Mouse (Mus musculus) embryo, embryonic 10 days (tissue): ENCODE results near the gene Dennd1a.

Experiments used
- DNase-seq: peaks from one replicate; pipeline ENCODE4 v3.0.0-alpha.2; 2015; ENCODE audit warnings: low spot score

Gene Dennd1a

DNA sequence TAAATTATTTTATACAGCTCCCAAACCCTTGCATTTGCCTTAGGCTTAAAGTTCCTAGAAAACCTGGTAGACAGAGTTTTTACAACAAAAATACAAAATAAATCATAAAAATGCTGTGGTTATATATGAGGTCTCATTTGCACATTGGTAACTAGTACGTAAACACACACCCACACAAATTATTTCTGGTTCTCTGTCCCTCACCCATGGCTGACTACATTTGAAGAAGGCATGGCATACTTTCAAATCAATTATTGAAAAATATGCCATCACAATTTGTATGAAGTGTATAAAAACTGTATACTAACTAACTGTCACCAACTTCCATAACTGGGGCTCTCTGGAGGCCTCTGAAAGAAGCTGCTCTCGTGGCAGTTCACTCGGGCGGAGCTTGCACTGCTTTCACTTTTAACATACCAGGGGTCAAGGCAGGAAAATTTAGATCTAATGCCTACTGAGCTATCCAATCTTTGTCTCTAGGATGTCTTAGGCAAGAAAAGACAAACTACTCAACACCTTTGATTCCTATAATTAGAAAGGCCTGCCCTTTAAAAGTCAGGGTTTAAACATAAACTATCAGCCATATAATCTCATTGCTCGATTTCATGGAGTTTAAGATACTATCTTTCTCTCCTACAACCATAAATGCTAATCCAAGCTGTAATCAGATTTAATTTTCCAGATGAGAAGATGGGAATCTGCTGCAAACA lies 122.7 kb downstream of the Dennd1a start:
- DNase-seq: no peak

DNA sequence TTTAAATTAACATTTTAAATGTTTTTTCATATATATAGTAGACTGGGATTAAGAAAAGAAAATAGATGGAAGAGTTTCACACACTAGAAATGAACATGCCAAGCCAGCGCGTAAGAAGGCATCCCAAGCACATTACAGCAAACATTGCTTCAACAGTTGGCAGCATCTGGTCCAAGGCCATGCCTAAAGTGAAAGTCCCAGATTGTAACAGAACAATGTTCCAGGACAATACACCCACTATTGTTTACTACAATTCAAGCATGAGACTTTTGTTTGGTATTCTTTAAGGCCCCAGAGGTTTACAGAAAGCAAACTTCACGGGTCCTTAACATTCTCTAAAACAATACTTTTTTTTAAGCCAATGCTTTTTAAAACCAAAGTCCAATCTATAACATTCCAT lies 124.7 kb downstream of the Dennd1a start:
- peak; percentile 56 for DNase-seq

DNA sequence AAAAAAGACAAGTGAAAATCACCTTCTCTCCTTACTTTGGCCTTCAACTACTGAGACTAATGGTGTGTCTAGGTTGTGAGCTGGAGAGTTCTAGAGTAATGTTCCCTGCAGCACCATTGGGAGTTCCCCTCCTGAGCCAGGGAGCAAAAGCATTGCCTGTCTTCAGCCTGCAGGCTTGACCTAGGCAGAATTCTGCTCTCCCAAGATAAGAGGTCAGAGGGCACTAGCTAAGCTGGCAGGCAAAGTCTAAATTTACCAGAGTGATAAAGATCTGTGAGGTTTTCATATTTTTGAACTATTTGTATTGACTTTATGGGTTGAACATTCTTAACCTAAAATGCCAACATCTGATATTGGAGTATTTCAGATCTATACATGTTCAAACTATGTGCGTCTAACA lies 125.7 kb downstream of the Dennd1a start:
- DNase-seq: no peak

DNA sequence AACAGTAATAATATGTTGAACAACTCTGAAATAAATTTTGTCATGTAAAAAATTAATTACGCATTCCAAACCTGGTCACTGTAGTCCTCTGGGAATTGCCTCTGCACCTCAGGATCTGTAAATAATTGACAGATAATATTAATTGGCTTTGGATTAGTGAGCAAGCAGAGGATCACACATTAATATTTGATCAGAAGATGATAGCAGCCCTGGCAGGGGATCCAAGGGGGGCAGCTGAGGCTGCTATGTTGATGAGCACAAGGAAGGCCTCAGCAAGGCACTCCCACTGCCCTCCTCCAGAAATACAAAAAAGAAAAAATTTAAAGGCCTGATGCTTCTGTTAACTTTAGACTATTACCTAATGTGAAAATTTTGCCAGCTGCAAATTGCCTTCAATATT lies 127.5 kb downstream of the Dennd1a start:
- DNase-seq: no peak

DNA sequence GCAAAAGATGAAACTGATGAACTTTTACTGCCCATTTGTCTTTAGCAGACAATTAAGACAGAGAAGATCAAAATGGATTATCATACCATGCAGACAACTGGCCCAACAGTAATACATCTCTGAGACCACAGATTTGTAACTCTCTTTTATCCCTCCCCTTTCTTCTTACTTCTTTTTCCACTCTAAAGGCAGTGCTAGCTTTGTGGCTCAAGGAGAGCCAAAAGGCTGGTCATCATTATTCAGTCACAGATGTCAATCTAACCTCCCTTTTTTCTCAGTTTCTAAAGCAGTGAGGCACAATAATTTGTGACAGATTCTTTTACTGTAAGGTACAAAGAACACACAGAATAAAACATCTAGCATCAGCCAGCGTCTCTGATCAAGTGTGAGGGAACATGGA lies 130.2 kb downstream of the Dennd1a start:
- no peak for DNase-seq

DNA sequence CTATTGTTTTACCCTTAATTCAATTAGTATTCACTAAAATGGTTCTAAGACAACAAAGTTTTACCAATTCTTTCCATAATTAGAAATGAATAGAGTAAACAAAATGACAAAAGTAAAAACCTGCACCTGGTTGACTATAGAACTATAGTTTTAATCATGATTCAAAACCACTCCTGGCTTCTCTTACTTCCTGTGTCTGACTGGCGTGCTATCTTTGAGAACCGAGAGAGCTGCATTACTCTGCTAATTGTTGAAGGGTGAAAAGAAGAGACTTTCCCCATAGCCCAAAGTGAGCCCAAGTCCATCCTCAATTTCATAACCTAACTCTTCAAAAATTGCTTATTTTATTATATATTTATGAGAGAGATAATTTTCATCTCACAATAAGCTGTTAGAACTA lies 131.2 kb downstream of the Dennd1a start:
- no peak for DNase-seq

DNA sequence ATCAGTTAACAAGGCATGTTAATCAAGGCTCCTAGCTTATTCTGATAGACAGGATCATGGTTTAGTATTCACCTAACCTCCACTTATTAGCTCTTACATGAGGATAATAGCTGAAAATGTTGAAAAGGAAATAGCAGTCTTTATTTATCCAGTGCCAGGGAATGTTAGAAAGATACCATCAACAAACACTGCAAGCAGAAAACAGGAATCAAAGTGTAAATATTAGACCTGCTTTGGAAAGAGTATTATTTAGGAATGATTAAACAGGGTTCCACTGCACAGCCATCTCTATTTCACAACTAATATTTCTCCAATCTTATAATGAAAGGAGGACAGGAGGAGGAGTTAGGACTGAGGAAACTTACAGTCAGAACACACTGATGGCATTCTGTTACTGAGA lies 142.4 kb downstream of the Dennd1a start:
- DNase-seq: no peak

DNA sequence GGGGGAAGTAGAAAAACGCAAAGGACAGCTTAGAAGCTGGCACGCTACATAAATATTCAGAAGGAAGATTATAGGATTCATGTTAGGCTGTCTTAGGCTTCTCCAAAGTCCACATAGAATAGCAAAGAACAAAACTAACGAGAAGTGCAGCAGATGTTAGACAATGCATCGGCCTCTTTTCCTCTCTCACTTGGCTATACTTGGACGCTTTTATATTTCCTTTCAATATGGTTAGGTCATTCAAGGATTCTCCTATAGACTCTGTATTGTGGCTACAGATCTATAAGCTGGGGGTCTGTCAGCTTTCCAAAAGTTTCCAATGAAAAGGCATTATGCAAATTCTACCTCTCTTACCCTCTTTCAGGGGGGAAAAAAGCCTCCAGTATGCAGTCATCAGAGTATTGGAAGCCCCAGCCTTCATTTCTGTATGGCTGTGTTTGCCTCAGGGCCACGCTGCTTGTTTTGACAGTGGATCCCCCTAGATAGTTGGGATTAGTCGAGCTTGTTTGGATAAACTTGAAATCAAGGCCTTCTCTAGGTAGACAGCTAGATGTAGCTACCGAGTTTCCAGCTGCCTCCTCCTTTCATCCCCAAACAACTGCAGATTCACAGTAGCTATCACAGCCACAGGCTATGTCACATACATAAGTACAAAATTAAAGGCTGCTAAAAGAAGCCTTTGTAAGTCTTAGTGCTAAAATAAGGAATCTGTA lies 143.0 kb downstream of the Dennd1a start:
- peak; percentile 50 for DNase-seq

DNA sequence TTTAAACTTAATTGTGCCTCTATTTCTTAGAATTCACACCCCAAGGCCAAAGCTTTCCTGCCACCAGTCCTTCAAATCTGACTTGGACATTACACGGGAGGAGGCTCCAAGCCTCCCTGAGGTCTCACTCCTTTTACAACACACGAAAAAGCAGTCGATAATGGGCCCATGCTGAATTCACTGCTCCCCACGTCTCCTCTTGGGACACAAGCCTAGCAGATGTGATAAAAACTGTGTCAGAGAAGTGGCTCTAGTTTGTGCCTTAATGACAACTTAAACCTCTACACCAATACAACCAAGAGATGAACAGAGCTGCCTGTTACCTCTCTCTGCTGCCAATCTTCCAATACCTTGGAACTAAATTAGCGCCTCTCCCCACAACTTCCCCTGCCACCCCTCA lies 144.3 kb downstream of the Dennd1a start:
- DNase-seq: no peak

DNA sequence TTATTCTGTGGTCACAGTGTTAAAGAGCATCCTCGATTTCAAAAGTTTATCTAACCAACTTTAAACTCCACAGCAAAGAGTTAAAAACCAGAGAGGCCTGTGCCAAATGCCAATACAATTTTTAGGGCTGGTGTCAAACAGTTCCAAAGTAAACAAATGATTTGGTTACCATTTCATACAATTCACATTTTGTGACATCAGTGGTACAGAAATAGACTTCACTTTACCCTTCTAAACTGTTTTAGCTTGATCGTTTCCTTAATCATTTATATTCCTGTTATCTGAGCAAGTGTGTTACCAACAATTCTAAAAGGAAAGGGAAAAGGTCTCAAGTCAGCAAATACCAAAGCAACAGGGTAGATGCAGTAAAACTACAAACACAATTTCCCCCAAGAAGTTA lies 145.0 kb downstream of the Dennd1a start:
- no peak for DNase-seq

DNA sequence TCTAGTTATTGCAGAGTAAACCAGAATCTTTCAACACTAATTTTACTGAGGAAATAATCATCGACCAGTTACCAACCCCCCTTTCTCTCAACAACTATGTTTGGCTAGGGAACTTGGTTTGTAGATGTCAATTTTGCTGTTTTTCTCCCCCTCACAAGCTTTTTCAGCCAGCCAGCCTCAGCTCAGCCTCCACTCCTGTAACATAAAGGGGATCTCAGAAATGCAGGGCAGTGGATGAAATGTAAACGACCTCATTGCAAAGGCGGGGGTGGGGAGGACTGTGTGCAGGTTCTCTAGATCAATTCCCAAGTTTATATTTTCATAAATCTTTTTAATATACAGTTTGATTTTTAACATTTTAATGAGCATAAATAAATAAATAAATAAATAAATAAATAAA lies 147.7 kb downstream of the Dennd1a start:
- DNase-seq: no peak

DNA sequence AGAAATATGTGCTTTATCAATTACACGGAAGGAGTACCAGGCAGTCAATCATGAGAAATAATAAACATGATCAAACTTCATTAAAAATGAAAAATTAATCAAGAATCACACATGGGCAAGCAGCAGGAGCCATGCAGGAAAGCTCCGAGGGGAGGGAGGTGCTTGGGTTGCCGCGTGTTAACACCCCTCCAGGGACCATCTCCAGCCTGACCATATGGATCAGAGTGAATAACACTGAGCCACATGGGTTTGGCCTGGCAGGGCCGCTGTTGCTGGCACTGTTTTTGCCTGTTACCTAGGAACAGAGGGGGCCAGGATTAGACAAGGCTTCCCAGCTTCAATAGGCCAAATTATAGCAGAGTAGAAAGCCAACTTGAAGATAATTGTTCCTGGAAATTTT lies 150.1 kb downstream of the Dennd1a start:
- DNase-seq: peak; percentile 72

DNA sequence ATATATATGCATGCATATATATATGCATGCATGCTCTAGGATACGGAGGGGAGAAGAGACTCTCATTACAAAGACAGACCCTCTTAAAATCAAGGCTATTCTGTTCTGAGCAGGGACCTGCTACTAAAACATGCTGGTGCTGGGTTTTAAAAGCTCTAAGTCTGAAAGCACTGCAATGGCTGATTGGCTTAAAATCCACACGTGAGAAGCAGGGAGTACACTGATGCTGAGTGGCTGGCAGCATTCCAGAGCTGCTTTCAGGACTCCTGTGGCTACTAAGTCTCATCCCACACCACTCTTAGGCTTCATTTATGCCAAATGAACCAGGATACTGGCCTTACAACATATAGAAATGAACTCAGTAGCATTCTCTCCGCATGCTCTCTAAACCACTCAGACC lies 151.8 kb downstream of the Dennd1a start:
- no peak for DNase-seq

DNA sequence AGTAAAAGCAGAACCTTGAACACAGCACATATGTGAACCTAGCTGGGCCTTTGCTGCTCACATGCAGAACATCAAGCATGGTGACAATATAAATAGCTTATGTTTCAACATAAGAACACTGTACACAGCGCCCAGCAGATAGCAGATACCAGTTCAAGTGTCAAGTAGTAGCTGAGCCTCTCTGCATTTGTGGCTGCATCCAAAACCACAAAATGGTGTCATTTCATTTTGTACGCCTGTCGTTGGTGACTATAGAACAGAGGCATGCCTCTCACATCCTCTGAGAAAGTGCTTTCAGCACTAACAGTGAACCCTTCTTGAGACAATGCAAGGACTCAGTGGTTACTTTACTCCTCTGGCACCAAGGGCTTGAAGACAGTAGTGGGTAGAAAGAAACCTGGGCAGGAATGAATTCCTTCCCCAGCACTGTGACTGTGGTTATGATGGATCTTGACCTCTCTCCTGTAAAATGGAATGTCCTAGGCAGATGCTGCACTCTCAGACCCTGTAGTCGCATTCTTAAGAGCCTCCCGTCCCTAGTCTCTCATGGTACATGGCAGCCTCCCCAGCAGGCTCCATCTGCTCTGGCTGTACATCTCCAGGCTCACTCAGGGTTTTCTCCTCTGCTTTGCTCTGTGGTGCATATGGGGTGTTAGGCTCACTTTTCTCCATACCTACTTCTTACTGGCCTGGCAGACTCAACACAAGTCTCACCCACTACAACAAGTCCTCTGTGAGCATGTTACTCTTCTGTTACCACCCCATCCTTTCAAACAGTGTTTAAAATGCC lies 154.0 kb downstream of the Dennd1a start:
- DNase-seq: no peak

DNA sequence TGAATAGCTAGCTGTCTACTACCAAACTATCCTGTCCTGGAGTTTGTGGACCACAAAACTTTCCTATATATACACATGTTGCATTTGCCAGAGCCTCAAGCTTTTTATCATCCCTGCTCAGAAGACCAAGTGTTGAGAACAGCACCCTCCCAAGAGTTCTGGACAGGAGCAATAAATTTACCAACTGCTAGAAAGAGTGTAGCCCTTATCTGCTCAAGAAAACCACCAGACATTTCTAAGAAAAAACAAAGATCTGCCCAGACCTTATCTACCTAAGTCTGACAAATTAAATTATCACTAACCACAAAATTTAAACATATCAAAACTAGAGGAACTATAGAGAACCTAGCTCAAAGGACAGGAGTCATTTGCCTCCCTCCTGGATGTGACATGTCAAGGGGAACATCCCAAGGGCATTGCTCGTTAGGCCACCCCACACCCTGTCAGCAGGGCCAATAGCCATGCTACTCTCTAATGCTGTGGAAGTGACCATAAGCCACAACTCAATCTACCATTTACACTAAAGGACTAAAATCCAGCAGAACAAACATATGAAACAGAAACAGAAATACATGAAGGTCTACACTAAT lies 154.9 kb downstream of the Dennd1a start:
- no peak for DNase-seq

DNA sequence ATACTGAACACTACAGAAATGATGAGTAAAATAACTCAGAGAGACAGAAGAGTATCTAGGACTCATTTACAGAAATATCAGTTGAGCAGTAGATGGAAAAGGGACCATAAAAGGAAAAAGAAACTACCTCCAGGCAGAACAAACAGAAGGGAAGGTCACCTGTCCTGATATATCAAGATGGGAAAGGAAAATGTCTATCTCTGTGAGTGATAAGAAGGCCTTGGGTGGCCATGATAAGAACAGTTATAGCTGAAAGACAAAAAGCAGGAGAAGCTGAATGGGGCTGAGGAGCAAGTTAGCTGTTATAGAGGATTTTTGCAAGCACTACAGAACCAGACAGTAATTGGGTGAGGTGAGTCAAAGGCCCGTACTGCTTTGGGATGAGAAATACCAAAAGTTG lies 155.7 kb downstream of the Dennd1a start:
- DNase-seq: no peak

DNA sequence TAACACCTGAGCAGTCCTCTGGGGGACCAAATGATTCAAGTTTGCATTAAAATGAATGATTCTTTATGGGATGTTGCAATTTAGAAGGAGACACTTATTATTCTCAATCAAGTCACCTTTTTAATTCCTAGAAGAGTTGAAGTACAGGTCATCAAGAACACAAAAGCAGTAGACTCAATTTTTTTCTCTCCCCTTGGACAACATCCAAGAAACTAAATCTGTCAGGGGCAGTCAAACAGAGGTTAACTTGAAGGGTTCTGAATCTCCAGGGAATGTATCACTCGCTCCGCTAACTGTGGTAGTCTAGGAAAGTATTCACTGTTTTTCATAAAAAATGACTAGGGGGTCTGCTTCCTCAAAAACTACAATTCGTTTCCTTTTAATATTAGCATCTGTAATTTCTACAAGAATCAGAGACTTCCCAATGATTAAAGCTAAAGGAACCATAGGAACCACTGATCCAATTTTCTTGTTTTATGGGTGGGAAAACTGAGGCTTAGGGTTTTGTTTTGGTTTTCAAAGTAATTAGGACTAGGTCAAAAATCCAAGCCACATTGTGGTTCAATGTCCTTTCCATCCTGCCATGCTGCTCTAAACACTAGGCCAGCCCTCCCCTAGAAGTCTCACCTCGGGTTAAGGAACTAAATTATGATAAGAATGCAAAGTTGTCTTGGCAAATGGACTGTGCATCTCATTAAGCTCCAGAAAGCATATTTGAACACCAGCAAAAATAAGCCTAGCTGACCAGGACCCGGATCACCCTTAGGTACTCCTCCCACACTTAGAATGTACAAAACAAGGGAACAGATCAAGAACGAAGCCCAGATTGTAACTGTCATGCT lies 157.0 kb downstream of the Dennd1a start:
- no peak for DNase-seq

DNA sequence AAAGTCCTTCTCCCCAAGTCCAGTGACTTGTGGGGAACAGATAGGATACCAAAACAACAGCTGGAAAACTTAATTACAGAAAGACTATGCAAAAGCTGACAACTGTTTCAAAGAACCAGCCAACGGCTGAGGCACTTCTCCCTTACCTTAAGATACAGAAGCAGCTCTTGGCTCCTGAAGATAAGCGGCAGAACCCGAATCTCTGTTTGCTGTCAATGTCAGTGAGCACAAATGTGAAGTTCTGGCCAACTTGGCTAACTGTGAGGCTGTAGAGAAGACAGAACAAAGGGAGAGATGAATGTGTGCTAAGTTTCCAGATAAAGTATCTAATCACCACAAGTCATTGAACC lies 160.8 kb downstream of the Dennd1a start:
- DNase-seq: no peak

DNA sequence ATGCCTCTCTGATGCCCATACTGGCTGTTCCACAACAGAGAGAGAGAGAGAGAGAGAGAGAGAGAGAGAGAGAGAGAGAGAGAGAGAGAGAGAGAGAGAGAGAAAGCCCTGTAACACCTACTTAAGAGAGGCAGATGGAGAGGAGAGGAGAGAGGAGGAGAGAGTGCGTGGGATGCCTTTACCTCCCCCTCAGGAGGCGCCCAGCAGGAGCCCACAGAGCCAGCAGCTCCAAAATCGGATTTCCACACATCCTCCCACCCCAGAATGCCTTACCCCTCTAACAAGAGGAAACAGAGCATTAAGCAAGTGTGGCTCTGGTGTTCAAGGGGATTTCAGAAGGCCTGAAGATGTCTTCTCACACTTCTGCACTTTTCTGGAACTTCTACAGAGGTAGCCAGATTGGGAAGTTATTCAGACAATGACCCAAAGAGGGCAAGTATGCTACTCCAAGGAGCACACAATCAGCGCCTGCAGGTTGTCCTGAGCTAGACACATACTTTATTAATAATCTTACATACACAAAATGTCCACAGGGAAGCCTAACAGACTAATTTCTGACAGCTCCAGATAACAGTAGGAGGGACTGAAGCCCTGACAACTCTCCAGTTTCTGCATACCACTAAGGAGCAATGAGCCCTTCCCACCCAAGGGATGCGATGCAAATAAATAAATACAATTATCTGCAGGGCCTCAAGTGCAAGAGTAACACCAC lies 161.4 kb downstream of the Dennd1a start:
- DNase-seq: no peak

DNA sequence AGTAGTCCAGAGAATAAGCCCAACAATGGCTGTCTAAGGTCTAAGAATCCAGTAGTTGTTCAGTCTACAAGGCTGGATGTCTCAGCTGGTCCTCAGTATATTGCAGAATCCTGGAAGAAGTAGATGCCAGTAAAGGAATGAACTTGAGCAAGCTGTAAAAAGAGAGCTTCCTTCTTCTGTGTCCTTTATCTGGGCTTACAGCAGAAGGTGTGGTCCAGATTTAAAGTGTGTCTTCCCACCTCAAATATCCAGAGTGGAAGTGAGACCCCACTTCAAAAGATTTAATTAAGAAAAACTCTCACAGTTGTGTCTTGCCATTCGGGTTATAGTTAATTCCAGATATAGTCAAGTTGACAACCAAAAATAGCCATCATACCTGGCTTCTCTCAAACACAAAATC lies 162.5 kb downstream of the Dennd1a start:
- DNase-seq: no peak

DNA sequence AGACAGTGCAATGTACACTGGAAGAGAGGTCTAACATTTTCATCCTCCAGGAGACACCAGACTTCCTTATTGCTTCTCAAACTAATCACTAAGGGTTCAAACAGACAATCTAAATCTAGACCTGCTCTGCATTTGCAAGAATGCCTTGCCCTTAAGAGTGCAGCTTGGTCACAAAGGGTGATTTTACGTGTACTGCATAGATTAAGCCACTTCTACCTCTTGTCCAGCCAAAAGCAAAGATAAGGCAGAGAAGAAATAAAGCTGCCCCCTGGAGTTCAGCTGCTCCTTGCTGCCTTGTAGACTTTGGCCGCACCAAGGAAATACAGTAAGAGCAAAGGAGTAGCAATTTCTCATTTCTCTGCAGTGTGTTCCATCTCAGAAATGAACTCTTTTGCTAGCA lies 172.2 kb downstream of the Dennd1a start:
- no peak for DNase-seq
